Mouse (Mus musculus) hindbrain, embryonic 12.5 days (tissue): Measurements from ENCODE around the gene Oxtr. TPM values are rescaled to one million over a fixed set of nuclear protein-coding genes. Genes with fewer than 3 reads are reported as not detected.

Experiments
- ATAC-seq: fragments of 200-750 bp; cut with Nextera tagmentation; 2 replicates; pipeline ENCODE4 v1.8.0; 2017; ENCODE audit warnings: moderate TSS enrichment; ENCODE audit not compliant: low FRiP score
- H3K27ac ChIP-seq: fragments of 300-500 bp; sonication (generic); 2 replicates; pipeline ENCODE4 v1.5.1; 2016; ENCODE audit warnings: mild to moderate bottlenecking
- H3K27me3 ChIP-seq: fragments of 300-500 bp; sonication (generic); 2 replicates; pipeline ENCODE4 v1.6.1; 2016; ENCODE audit warnings: mild to moderate bottlenecking
- H3K36me3 ChIP-seq: fragments of 300-500 bp; sonication (generic); 2 replicates; pipeline ENCODE4 v1.6.1; 2016; ENCODE audit warnings: mild to moderate bottlenecking
- H3K4me1 ChIP-seq: fragments of 300-500 bp; sonication (generic); 2 replicates; pipeline ENCODE4 v1.6.1; 2016
- H3K4me2 ChIP-seq: fragments of 300-500 bp; sonication (generic); replicated peaks from 2 replicates; pipeline ENCODE4 v1.6.1; 2016; ENCODE audit warnings: mild to moderate bottlenecking
- H3K4me3 ChIP-seq: fragments of 300-500 bp; sonication (generic); 2 replicates; pipeline ENCODE4 v1.5.1; 2016; ENCODE audit warnings: mild to moderate bottlenecking
- H3K9ac ChIP-seq: fragments of 300-500 bp; sonication (generic); 2 replicates; pipeline ENCODE4 v1.6.1; 2016; ENCODE audit warnings: mild to moderate bottlenecking, moderate library complexity
- H3K9me3 ChIP-seq: fragments of 300-500 bp; sonication (generic); replicated peaks from 2 replicates; pipeline ENCODE4 v1.6.1; 2016; ENCODE audit warnings: mild to moderate bottlenecking
- whole genome bisulfite sequencing: fragments of 180-500 bp; shearing (Covaris S2); methylation state at CpG from one replicate; pipeline ENCODE4 v1.1.7; 2016; 5-methylcytosine and 5-hydroxymethylcytosine counted together
- polyA plus RNA-seq: library from polyadenylated mRNA; unstranded; fragments of >200 nt; fragmentation: Nextera tagmentation; extraction: Ambion mirVana; gene quantifications from 2 replicates; pipeline ENCODE4 v1.2.1, GENCODE M21; 2016

The Oxtr gene
- polyA plus RNA-seq, 1 experiment from 2014 or later, result 0.54 TPM

DNA sequence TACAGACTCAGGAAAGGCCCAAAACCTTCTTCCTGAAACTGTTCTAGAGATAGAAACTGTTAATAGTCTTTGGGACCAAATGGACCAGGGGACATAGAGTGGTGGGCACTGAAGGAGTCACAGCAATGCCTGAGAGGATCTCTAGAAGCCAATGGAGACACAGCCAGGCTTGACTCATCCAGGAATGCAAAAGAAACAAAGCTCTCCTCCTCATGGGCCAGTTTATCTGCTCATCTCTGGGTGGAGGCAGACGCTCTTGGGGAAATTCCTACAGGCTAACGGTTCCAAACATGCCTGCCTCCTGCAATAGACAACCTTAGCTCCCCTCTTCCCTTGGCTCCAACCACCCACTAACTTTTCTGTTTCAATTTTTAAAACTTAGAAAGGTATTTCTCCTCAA, 7.7 kb upstream of the Oxtr start:
- Histone ChIP-seq H3K4me3 (no peak overlapping the region), H3K9me3 (no peaks in the 10 kb centered on the region), H3K4me2 (no peak overlapping the region), H3K27me3 (peaks cover 11% of the 10 kb centered on the region), H3K27ac (no peak overlapping the region), H3K36me3 (no peaks in the 10 kb centered on the region), H3K9ac (no peak overlapping the region), H3K4me1 (peaks cover 3% of the 10 kb centered on the region; the same call in 1 of the 2 replicates)
- 86% methylated on average over 2 of the region's 2 CpGs for WGBS
- ATAC-seq, result no peak

DNA sequence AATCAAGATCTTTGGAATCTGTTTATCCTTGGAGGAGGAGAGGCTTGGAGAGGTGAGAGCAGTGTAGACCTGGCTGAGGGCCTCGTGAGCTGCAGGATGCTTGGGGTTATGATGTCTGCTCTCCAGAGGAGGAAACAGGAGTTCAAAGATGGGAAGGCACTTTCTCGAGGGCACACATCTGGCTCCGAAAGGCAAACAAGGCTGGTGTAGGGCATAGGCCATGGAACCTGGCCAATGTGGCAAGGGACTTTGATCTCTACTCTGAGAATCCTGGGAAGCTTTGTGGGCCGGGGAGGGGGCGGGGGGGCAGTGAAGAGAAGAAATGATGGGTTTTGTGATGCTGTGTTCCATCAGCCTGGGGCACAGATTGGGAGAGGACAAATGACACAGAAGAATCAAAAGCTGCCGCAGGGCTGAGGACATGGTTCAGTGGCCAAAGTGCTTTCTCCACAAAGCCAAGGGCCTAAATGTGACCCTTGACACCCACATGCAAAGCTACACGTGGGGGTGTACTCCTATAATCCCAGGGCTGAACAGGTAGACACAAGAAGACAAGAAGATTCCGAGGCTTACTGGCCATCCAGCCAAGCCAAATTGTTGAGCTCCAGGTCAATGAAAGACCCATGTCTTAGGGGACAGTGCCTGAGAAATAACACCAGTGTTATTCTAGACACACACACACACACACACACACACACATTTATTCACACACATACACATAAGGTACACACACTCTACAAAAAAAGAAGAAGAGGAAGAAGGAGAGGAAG, 6.7 kb upstream of the Oxtr start:
- 72% methylated on average over 8 of the region's 8 CpGs for WGBS
- no peaks in the 10 kb centered on the region for H3K36me3 ChIP-seq
- ATAC-seq, result no peak

DNA sequence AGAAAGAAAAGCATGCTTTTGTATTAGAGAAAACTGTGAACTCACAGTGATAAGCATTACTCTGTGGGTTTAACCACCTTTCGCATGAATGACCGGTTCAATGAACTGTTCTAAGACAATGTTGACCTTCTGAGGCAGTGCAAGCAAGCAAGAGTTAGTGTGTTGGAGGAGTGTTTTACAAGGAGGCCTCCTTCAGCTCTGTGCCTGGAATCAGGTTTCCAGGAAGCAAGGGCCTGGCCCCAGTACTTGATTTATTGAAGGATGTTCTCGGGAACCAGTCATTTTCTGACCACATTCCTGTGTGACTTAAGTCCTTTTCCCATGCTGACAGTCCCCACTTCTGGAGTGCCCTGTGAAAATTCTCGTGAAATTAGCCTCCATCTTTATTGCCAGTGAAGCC, 5.5 kb upstream of the Oxtr start:
- WGBS, result 47% methylated on average over 4 of the region's 4 CpGs
- Histone ChIP-seq H3K4me1 (peaks cover 9% of the 10 kb centered on the region), H3K9ac (no peak overlapping the region), H3K9me3 (no peaks in the 10 kb centered on the region), H3K27me3 (peaks cover 29% of the 10 kb centered on the region), H3K4me3 (no peak overlapping the region), H3K4me2 (no peak overlapping the region), H3K36me3 (no peaks in the 10 kb centered on the region), H3K27ac (no peak overlapping the region)
- no peak for ATAC-seq

More for the DNA sequence above, 6.7 kb upstream of the Oxtr start:
- Histone ChIP-seq H3K4me2 (no peak overlapping the region), H3K4me1 (peaks cover 3% of the 10 kb centered on the region; the same call in 1 of the 2 replicates), H3K27me3 (peaks cover 21% of the 10 kb centered on the region), H3K27ac (no peak overlapping the region), H3K4me3 (no peak overlapping the region), H3K9ac (no peak overlapping the region), H3K9me3 (no peaks in the 10 kb centered on the region)

DNA sequence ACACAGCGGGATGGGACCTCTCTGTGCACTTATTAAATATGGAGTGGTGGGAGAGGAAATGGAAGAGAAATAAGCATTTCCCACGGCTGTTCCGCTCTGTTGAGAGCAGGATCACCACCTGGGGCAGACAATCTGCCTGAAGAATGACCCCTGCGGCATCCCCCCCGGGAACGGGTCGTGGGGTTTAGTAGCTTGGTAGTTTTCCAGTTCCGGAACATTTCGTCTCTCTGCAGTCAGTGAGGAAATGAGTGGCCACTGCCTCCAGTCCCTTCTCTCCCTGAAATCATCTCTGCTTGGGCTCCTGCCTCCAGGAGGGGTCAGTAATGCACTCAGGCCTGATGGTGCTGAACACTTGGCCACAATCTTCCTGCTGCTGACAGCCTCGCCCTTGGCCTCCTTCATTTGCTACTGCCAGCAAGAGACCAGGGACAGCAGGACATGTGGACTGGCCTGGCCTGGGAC, 4.9 kb upstream of the Oxtr start:
- H3K4me1 ChIP-seq, result peaks cover 13% of the 10 kb centered on the region
- no peak overlapping the region for H3K4me2 ChIP-seq
- no peaks in the 10 kb centered on the region for H3K36me3 ChIP-seq
- no peaks in the 10 kb centered on the region for H3K9me3 ChIP-seq
- no peak for ATAC-seq
- H3K4me3 ChIP-seq, result no peak overlapping the region
- 57% methylated on average over 10 of the region's 10 CpGs for WGBS
- H3K27ac ChIP-seq, result no peak overlapping the region
- H3K27me3 ChIP-seq, result peaks cover 35% of the 10 kb centered on the region
- H3K9ac ChIP-seq, result no peak overlapping the region

DNA sequence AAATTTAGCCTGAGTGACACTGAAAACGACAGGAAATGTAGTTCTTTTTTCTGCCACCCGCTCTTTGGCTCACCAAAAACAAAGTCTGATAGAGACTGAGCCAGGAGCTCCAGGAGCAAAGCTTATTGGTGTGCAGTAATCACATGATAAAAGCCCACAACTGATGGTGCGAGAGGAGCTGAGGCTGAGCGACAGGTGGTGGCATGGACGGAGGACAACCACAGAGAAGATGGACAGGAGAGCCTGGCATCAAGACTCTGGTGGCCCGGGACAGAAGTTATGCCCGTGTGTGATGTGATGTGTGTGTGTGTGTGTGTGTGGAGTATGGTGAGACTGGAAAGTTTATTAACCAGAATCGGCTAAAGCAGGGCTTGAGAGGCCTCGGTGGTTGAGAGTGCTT, 3.6 kb upstream of the Oxtr start:
- Histone ChIP-seq H3K4me1 (peaks cover 22% of the 10 kb centered on the region), H3K4me3 (no peak overlapping the region), H3K9ac (no peak overlapping the region), H3K9me3 (no peaks in the 10 kb centered on the region), H3K27ac (no peak overlapping the region), H3K36me3 (no peaks in the 10 kb centered on the region), H3K27me3 (peaks cover 48% of the 10 kb centered on the region), H3K4me2 (no peak overlapping the region)
- no peak for ATAC-seq
- WGBS, result 89% methylated on average over 9 of the region's 9 CpGs

DNA sequence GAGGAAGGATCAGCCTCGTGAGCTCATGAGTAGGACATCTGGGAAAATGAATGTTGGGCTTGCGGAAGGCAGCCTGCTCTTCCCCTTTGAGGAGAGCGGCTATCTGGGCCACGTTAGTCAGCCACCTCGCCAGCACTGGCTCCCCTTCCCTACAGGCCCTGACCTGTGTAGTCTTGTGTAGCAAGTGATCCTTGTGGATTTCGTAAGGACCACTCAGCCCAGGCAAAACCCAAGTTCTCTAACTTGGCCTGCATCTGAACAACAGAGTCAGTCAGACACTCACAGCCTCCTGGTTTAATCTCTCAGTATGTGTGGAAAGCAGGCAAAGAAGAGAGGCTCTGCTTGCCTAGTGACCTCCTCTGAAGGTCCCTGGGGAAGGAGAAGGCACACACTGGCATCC, 2.9 kb upstream of the Oxtr start:
- Histone ChIP-seq H3K4me1 (peaks cover 22% of the 10 kb centered on the region), H3K4me2 (no peak overlapping the region), H3K4me3 (no peak overlapping the region), H3K36me3 (no peaks in the 10 kb centered on the region), H3K27me3 (peaks cover 55% of the 10 kb centered on the region), H3K9ac (no peak overlapping the region), H3K27ac (no peak overlapping the region), H3K9me3 (no peaks in the 10 kb centered on the region)
- no peak for ATAC-seq
- WGBS, result 86% methylated on average over 6 of the region's 6 CpGs

DNA sequence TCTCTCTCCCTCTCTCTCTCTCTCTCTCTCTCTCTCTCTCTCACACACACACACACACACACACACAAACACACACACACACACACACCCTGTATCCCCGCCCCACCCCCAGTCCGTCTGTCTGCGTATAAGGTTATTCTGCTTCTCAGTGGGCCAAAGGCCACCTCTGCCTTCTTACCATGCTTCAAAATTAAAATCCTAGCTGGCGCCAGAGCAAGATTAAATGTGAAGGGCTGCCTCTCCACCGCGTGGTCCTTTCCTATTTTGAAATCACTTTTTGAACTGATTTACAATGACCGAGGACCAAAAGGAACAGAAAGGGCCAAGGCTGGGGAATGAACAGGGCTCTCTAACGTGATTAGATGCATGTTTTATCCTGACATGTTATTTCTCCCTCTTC, 1.8 kb upstream of the Oxtr start:
- Histone ChIP-seq H3K4me2 (no peak overlapping the region), H3K4me3 (no peak overlapping the region), H3K4me1 (peaks cover 22% of the 10 kb centered on the region), H3K9me3 (no peaks in the 10 kb centered on the region), H3K27ac (no peak overlapping the region), H3K9ac (no peak overlapping the region), H3K27me3 (peaks cover 66% of the 10 kb centered on the region), H3K36me3 (no peaks in the 10 kb centered on the region)
- no peak for ATAC-seq
- 80% methylated on average over 8 of the region's 8 CpGs for WGBS

DNA sequence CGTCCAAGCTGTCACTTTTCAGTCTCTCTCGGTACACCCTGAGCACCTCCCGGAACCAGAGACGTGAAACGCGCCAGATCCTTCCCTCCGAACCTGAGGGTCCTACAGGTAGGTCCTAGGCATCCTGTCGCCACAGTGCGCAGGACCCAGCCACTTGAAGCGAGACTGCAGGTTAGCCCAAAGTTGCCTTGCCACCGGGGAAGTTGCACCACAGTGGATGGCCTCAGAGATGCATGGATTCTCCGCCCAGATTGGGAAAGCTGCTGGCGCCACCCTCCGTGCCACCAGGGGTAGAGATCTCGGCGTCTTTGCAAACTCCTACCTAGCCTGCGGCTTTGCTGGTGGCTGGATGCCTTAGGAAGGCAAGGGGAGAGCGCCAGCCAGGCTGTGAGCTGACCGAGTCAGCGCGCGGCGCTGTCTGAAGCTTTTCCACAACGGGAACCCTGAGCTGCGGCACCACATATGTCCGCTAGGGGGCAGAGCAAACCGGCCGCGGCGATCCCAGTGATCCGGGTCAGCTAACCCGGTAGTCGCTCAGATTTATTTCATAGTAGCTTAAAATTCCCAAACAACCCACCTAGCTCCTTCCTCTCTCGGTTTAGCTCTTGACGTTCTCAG, 991 bp upstream of the Oxtr start:
- no peaks in the 10 kb centered on the region for H3K9me3 ChIP-seq
- 1% methylated on average over 35 of the region's 35 CpGs for WGBS
- H3K4me1 ChIP-seq, result peaks cover 22% of the 10 kb centered on the region
- H3K9ac ChIP-seq, result peak overlapping the region; percentile 42
- peak overlapping the region; percentile 64 for H3K4me2 ChIP-seq
- no peak overlapping the region for H3K27ac ChIP-seq
- H3K4me3 ChIP-seq, result peak overlapping the region; percentile 31
- H3K36me3 ChIP-seq, result no peaks in the 10 kb centered on the region
- H3K27me3 ChIP-seq, result peaks cover 68% of the 10 kb centered on the region
- peak; percentile 62 for ATAC-seq

DNA sequence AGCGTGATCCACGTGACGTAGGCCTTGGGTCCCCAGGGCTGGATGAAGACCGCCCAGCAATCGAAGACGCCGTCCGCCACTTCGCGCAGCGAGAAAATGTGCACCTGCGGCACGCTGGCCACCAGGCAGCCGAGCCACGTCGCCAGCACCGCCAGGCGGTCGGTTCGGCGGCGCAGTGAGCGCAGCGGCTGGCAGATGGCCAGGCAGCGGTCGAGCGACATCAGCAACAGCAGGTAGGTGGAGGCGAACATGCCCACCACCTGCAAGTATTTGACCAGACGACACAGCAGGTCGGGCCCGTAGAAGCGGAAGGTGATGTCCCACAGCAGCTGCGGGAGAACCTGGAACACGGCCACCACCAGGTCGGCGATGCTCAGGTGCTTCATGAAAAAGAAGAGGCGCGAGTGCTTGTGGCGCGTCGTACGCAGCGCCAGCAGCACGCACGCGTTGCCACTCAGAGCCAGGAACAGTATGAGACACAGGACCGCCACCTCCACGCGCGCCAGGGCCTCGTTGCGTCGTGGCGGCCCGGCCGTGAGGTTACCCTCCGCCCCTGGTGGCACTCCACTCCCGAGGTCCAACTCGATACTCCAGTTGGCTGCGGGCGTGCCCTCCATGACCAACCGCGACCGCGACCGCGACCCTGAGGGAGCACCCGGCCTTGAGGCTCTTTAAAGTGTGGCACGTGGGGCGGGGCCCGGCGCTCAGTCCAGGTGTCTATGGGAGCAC, 398 bp downstream of the Oxtr start:
- Histone ChIP-seq H3K27me3 (peaks cover 74% of the 10 kb centered on the region), H3K27ac (no peak overlapping the region), H3K9me3 (no peaks in the 10 kb centered on the region), H3K36me3 (no peaks in the 10 kb centered on the region), H3K4me3 (peak overlapping the region; percentile 31), H3K4me1 (peaks cover 20% of the 10 kb centered on the region), H3K4me2 (peak overlapping the region; percentile 64), H3K9ac (0 out of 2 replicates have a peak overlapping the region, but pooled peaks have one; percentile 42)
- peak; percentile 32; the same call in 1 of the 2 replicates for ATAC-seq
- 5% methylated on average over 72 of the region's 72 CpGs for WGBS

DNA sequence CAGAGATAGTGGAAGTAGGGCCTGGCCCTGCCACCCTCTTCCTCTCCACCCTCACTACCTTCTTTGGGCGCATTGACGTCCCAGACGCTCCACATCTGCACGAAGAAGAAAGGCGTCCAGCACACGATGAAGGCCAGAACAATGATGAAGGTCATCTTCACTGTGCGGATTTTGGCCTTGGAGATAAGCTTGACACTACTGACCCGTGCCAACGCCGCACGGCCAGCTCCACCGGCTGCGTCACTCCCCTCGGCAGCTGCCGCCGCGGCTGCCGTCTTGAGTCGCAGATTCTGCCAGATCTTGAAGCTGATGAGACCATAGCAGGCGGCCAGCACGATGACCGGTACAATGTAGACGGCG, 942 bp downstream of the Oxtr start:
- 31% methylated on average over 24 of the region's 24 CpGs for WGBS
- Histone ChIP-seq H3K4me3 (peak overlapping the region; percentile 31), H3K9me3 (no peaks in the 10 kb centered on the region), H3K27me3 (peaks cover 74% of the 10 kb centered on the region), H3K36me3 (no peaks in the 10 kb centered on the region), H3K4me1 (peaks cover 19% of the 10 kb centered on the region), H3K4me2 (peak overlapping the region; percentile 64), H3K27ac (no peak overlapping the region), H3K9ac (0 out of 2 replicates have a peak overlapping the region, but pooled peaks have one; percentile 2)
- ATAC-seq, result no peak; the same call in 1 of the 2 replicates

DNA sequence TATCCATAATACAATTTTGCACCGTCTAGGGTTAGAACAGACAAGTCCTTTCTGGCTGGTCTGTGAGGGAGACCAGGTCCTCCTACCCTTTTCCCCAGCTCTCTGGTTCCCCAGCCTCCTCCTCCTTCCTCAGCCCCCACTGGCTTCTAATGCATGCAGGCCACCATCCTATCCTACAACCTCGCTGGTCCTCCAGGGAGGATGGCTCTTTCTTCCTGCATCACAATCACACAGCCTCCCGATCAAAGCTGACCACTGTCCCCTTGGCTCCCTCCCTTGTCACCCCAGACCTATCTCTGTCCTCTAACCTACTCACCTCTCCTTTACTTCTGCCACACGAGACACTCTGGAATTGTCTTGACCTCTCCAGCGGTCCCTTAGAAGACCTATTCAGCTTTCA, 1.8 kb downstream of the Oxtr start:
- peaks cover 76% of the 10 kb centered on the region for H3K27me3 ChIP-seq
- H3K9ac ChIP-seq, result no peak overlapping the region
- H3K27ac ChIP-seq, result no peak overlapping the region
- ATAC-seq, result no peak
- 74% methylated on average over 5 of the region's 5 CpGs for WGBS
- no peak overlapping the region for H3K4me2 ChIP-seq
- no peaks in the 10 kb centered on the region for H3K9me3 ChIP-seq
- H3K4me1 ChIP-seq, result peaks cover 19% of the 10 kb centered on the region
- H3K4me3 ChIP-seq, result no peak overlapping the region
- no peaks in the 10 kb centered on the region for H3K36me3 ChIP-seq

DNA sequence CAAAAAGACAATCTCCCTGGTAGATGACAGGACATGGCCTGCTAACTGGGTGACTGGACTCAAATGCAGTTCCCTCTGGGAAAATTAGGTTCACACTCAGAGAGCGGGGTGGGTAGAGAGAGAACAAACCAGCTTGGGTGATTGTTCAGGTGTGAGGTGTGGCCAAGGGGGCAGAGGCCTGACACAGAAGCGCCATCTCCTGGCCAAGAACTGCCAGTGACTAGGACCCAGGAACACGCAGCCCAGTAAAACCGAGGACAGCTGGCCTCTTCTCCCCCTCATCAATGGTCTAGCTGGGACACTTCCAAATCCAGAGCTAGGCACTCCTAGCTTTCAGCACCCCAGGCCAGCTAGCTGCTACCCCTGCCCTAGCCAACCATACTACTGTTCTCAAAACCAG, 5.4 kb downstream of the Oxtr start:
- Histone ChIP-seq H3K4me1 (peaks cover 6% of the 10 kb centered on the region), H3K9me3 (no peaks in the 10 kb centered on the region), H3K36me3 (no peaks in the 10 kb centered on the region), H3K27ac (no peak overlapping the region), H3K4me2 (no peak overlapping the region), H3K27me3 (peaks cover 48% of the 10 kb centered on the region), H3K4me3 (no peak overlapping the region), H3K9ac (no peak overlapping the region)
- 8% methylated on average over 4 of the region's 4 CpGs for WGBS
- ATAC-seq, result peak; percentile 29
